In genomic region chr7:70634016-70634415, GRCm38 (mm10) we compare ENCODE assay signal across 10 mouse cellular contexts.
A peak's percentile ranks its signal among the peaks of the same experiment; 100 is the strongest.
DNase-seq lines count a peak whose midpoint lies in the region; ATAC-seq lines count a peak whose summit lies in the region.
"Had no signal": no experiment of that assay in that cellular context is flagged by ENCODE, and none has a peak within 500 bp of the region (broad histone marks: within the 10 kb centered on the region; RNA-seq: fewer than 3 reads in every experiment).

No protein-coding gene starts in this region.

- H3K27me3 ChIP-seq in heart, embryonic 10.5 days (ENCODE audit: insufficient read depth, poor library complexity, severe bottlenecking): no peaks in the 10 kb centered on the region
- H3K27me3 ChIP-seq in embryonic facial prominence, embryonic 11.5 days (ENCODE audit: control insufficient read depth, insufficient read depth, low read length): no peaks in the 10 kb centered on the region

- DNase-seq in heart, embryonic 10.5 days (ENCODE audit: low spot score): no peak
- DNase-seq in heart, postnatal 25 days (ENCODE audit: low spot score): no peak
- DNase-seq in 3T3-L1 (ENCODE audit: low read depth, low spot score): peak; percentile 91
- DNase-seq in embryonic facial prominence, embryonic 11.5 days (ENCODE audit: low spot score): peak; percentile 66
- peak; percentile 23 for DNase-seq in kidney, postnatal 14 days
- no peak for DNase-seq in retina, embryonic 14.5 days (ENCODE audit: low spot score)
- no peak for DNase-seq in yolk sac, embryonic 10.5 days (ENCODE audit: low spot score)
- DNase-seq in spleen, adult 18-20 months: no peak

- ATAC-seq in embryonic facial prominence, embryonic 11.5 days (replicated peaks; ENCODE audit: insufficient number of reproducible peaks, low FRiP score, low TSS enrichment, low read depth): no peak

- peak overlapping the region; percentile 20; the same call in 1 of the 2 replicates for H3K4me2 ChIP-seq in embryonic facial prominence, embryonic 11.5 days (ENCODE audit: low read depth, low read length)

- H3K27ac ChIP-seq in heart, embryonic 10.5 days: 0 out of 2 replicates have a peak overlapping the region, but pooled peaks have one; percentile 22
- H3K27ac ChIP-seq in embryonic facial prominence, embryonic 11.5 days (replicated peaks; ENCODE audit: low read depth, low read length): no peak overlapping the region
- H3K27ac ChIP-seq: heart, adult 2 months; left cerebral cortex, adult 2 months had no signal

- H3K9ac ChIP-seq in embryonic facial prominence, embryonic 11.5 days (replicated peaks; ENCODE audit: low read length): no peak overlapping the region

- H3K36me3 ChIP-seq in heart, embryonic 10.5 days: no peaks in the 10 kb centered on the region
- H3K36me3 ChIP-seq in embryonic facial prominence, embryonic 11.5 days (replicated peaks; ENCODE audit: control insufficient read depth, insufficient read depth, low read depth, low read length): no peaks in the 10 kb centered on the region

- intact Hi-C loops in heart, postnatal 25 days (cut with DNase I): no loop called here

- H3K9me3 ChIP-seq in heart, embryonic 10.5 days: no peaks in the 10 kb centered on the region
- H3K9me3 ChIP-seq in embryonic facial prominence, embryonic 11.5 days (replicated peaks; ENCODE audit: control insufficient read depth, low read length): no peaks in the 10 kb centered on the region

- 72% methylated on average over 11 of the region's 11 CpGs for WGBS in heart, embryonic 10.5 days
- WGBS in embryonic facial prominence, embryonic 11.5 days: 21% methylated on average over 11 of the region's 11 CpGs

- H3K4me3 ChIP-seq in heart, embryonic 10.5 days: no peak overlapping the region
- no peak overlapping the region for H3K4me3 ChIP-seq in embryonic facial prominence, embryonic 11.5 days (ENCODE audit: low read depth, low read length)
- H3K4me3 ChIP-seq: heart, adult 2 months; left cerebral cortex, adult 2 months had no signal

- H3K4me1 ChIP-seq in heart, embryonic 10.5 days: peaks cover 15% of the 10 kb centered on the region
- peaks cover 3% of the 10 kb centered on the region; the same call in 1 of the 2 replicates for H3K4me1 ChIP-seq in embryonic facial prominence, embryonic 11.5 days (ENCODE audit: control insufficient read depth, insufficient read depth, low read length)

Comparison
In these comparisons a context has a peak if more than half of its experiments do, and no peak if none do; other contexts are left out.
1. DNase-seq: peak in 3T3-L1 (single experiment), embryonic facial prominence, embryonic 11.5 days (single experiment) and kidney, postnatal 14 days (single experiment); none in heart, embryonic 10.5 days (single experiment), heart, postnatal 25 days (single experiment), retina, embryonic 14.5 days (single experiment), yolk sac, embryonic 10.5 days (single experiment) and spleen, adult 18-20 months (0 of 2).